Mouse (Mus musculus) spleen, adult 2 months (tissue): ENCODE measurements at regions not wholly inside any gene's neighbourhood (a gene's known extent, or its start where the extent isn't known, plus 50 kb on each side); places are given as distances from the start of the nearest gene placed in this dataset.

ENCODE experiments used
- CTCF ChIP-seq: fragments of 200-500 bp; IDR thresholded peaks from 2 replicates; pipeline ENCODE4 v1.5.1; 2011; ENCODE audit warnings: mild to moderate bottlenecking, inconsistent platforms; ENCODE audit not compliant: insufficient read depth, insufficient read length, insufficient replicate concordance; ENCODE audit errors: extremely low read depth
- POLR2A ChIP-seq: fragments of 200-500 bp; IDR thresholded peaks from 2 replicates; pipeline ENCODE4 v1.6.1; 2011; ENCODE audit warnings: low read depth, low read length, inconsistent platforms

- TF ChIP-seq CTCF (no peak), POLR2A (no peak)
These were observed 223.0 kb upstream of the Zfp637 start for GRCm38 (mm10) chr6:117617951-117618350.
